Mouse (Mus musculus) erythroblast, embryonic 14.5 days (primary cell): ENCODE results near the gene Pde4d.

Source experiments
- GATA1 ChIP-seq: IDR thresholded peaks from 2 replicates; pipeline ENCODE4 v1.6.1; 2012; ENCODE audit warnings: low read length, inconsistent platforms, mixed read lengths
- TAL1 ChIP-seq: IDR thresholded peaks from 3 replicates; pipeline ENCODE4 v1.6.1; 2012; ENCODE audit warnings: low read length, inconsistent platforms, mixed read lengths

- no peak for TF ChIP-seq GATA1
- no peak for TF ChIP-seq TAL1
These were observed 1466.2 kb downstream of the Pde4d start for GRCm38 (mm10) chr13:109915964-109916363.
